Mouse (Mus musculus) megakaryocyte progenitor cell, adult 5-6 weeks (primary cell): Measurements from ENCODE around the gene Hoxa1. TPM values are rescaled to one million over a fixed set of nuclear protein-coding genes. Genes with fewer than 3 reads are reported as not detected.

Source experiments
- ATAC-seq: replicated peaks from 2 replicates; pipeline ENCODE4 v1.8.0; 2016; ENCODE audit warnings: mild to moderate bottlenecking, moderate TSS enrichment, inconsistent platforms; ENCODE audit not compliant: poor library complexity
- total RNA-seq, 2 experiments: library from RNA; stranded (forward) in 1 of 2; stranded (reverse) in 1 of 2; fragments of 157-497, 149-512 nt in 1 of 2; fragments of 200-1000 nt in 1 of 2; gene quantifications; 2 replicates each; pipeline versions ENCODE4 v1.2.3 to v1.2.4; 2015 to 2017

The Hoxa1 gene
- total RNA-seq, 2 experiments from 2014 or later, result 0.17 TPM; not detected in 1

DNA sequence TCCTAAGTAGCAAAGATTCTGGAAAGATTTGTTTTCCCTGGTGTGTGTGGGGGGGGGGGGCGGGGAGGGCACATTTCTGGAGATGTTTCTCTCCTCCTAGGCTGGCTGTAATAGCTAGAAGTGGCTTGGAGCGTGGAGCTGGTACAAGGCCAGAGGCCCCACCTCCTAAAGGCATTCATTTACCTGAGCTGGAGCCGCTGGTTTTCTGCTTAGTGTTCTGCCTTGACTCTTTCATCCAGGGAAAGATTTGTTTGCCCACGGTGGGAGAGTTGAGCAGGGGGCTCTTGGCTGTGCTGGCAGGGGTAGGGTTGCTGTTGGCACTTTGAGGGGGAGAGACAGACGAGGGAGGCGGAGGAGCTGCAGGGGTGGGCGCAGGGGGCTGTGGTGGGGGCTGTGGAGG, 13.8 kb upstream of the Hoxa1 start:
- ATAC-seq, result no peak

DNA sequence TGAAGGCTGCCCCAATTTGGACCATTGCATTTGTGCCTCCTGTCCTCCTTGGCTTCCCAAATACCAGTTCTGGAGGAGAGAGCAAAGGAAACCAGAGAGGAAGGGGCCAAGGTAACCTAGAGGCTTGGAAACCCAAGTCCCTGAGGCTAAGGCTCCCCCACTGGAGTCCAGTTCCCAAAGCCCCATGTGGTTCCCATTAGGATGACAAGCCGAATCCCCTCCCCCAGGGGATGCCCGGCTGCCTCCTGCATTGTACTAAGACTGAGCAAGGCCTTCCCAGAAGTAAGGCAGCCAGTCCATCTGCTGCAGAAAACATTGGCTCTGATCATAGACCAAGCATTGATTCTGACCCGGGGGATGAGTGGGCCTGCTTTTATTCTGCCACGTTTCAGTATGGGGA, 13.2 kb upstream of the Hoxa1 start:
- no peak for ATAC-seq

DNA sequence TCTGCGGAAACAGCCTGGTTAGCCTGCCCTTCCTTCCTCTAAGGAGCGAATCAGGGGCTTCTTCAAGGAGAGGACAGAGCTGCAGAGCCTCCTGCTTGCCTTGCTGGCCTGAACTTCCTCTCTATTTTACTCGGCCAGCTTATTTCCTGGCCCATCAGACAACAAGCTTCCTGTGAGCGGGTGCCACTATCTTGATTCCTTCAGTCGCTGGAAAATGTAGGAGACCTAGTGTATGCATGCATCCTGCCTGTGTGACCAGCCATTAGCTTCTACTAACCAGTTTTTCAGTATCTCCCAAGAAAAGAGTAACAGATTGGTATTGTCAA, 12.7 kb upstream of the Hoxa1 start:
- no peak for ATAC-seq

DNA sequence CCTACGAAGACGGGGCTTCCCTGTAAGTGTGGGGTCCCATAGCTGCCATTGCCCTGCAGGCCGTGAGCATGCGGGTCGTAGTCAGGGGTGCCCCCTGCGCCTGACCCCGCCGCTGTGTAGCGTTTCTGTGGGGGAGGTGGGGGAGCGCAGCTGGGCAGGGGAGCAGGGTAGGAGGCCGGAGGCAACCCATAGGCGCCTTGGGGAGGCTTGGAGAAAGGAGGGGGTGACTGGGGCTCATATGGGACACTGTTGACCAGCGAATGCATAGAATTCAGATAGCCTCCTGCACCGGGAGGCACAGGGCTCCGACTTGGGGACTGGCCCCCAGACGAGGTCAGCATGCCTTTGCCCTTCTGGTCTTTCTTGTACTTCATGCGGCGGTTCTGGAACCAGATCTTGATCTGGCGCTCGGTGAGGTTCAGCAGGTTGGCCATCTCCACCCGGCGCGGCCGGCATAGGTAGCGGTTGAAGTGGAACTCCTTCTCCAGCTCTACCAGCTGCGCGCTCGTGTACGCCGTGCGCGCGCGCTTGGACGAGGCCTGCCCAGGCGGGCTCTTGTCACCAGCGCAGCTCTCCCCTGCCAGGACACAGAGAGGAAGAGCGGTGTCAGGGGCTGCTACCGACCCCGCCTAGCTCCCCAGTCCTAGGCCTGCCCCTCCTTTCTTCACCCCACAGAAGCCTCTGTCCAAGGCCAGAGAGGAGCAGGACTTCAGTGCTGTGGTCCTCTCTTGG, 12.2 kb upstream of the Hoxa1 start:
- ATAC-seq, result no peak

DNA sequence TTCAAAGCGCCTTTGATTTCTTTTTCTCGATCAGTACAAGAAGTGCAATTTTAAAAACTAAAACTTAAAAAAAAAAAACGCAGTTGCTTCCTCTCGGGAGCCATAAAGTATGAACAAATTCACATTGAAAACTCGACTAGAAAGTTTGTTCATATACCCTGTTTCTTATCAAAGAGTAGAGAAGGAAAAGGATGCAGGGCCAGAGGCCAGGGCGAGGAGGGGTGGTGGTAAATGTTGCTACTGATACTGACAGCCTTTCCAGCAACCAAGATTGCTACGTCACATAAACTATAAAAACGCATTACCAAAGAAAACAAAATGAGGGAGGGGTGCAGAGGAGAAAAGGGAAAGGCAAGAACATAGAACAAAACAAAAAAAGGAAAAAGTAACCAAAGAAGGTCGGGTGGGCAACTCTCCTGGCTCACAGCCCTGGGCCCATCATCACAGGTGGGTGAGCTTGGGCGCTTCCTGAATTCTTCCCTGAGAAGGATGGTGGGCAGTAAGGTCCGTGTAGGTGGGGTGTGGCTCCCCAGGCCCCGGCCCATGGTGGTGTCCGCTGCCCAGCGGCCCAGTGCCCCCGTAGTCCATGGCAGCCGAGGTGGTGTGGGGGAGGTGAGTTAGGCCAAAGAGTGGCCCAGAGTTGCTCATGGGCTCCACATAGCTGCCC, 11.5 kb upstream of the Hoxa1 start:
- ATAC-seq, result no peak

DNA sequence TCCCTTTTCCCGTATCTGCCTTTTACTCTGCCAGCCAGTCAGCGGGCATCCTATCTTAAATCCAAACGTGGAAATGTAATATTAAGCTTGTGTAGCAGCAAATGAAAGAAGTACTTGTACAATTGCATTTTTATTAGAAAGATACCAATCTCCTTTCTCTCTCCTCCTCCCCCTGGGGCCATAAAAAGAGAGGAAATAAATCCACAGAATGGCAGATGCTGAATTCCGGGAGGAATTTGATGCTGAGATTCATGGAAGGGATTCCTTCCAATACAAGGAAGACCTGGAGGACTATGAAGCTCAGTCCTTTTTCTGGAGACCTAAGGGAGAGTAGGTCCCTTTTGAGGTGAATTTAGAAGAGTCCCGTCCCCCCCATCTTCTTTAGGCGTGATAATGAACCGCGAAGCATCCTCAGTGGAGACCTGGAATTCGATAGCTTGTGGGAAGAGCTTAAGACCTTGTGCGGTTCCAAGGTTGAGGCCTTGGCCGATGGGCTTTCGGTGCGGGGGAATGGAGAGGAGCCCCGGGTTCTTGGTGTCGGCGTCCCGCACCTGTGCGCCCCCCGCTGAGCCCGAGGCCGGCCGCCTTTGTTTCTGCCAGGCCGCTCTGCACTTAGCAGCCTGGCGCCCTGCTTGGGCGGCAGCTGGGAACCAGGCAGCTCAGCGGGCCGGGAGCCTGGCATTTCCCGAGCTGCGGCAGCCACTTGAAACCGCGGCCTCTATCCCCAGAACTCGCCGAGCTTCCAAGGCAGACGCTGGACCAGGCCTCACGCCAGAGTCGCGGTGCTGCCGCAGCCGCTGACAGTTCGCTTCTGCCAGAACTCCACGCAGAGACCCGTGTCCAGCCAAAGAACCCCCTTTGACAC, 10.3 kb upstream of the Hoxa1 start:
- ATAC-seq, result no peak

DNA sequence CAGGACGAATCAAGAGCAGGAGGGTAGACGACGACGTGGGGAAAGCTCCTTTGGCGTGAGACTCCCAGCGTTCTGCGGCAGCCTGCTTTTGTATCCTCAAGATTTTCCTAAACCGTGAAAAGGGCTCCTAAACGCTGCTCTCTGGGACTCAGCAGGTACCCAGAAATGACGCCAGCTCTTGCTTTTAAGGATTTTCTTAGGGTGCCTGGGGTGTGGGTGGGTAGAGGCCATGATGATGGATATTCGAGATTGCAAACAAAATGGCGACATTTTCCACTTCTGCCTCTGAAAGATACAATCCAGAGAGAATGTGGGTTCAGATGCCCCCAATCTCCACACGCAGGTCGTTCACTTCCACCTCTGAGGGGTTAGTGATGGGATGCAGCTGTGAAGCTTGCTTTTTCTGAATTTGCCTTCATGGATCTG, 9.6 kb upstream of the Hoxa1 start:
- no peak for ATAC-seq

DNA sequence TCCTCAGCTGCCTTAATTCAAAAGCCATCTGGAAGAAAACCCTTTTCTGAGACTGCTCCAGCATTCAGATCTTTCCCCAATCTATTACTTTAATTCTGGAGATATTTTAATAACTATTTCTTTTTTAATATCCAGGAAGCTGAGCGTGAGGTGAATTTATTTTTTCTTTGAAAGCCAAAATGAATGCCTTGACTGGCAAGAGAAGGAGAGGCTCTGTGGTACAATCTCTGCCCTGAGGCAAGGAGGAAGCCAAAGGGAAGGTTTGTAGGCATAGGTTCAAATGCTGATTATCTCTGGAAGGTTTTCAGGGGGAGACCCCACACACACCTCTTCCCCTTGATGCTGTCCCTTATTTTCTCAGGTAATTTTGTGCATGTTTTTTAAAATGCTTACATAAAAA, 9.1 kb upstream of the Hoxa1 start:
- no peak for ATAC-seq

DNA sequence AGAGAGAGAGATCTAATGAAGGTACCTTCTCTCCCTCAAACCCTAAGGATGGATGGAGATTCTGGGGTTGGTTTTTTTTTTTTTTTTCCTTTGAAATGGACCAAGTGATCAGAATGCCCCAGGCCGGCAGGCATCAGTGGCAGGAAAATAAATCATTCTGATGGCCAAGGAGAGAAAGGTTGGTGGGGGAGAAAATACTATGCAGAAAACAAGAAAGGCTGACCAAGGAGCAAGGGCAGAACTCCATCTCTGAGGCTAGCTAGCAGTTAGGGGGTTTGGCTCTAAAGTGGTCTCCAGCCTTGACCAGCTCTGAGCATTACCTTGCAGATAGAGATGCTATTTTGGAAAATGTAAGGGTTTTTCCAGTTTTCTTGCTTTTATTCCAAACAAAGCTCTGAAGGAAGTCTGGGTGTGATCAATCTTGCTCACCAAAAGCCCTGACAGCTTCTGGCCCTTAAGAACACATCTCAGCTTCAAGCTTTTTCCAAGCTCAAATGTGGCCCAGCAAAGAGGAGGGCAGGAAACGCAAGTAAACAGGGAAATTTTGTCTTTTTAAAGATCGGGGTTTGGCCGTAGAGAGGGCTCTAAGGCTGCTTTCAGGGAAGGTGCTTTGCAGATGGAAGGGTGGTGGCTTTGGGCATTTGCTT, 8.4 kb upstream of the Hoxa1 start:
- no peak for ATAC-seq

DNA sequence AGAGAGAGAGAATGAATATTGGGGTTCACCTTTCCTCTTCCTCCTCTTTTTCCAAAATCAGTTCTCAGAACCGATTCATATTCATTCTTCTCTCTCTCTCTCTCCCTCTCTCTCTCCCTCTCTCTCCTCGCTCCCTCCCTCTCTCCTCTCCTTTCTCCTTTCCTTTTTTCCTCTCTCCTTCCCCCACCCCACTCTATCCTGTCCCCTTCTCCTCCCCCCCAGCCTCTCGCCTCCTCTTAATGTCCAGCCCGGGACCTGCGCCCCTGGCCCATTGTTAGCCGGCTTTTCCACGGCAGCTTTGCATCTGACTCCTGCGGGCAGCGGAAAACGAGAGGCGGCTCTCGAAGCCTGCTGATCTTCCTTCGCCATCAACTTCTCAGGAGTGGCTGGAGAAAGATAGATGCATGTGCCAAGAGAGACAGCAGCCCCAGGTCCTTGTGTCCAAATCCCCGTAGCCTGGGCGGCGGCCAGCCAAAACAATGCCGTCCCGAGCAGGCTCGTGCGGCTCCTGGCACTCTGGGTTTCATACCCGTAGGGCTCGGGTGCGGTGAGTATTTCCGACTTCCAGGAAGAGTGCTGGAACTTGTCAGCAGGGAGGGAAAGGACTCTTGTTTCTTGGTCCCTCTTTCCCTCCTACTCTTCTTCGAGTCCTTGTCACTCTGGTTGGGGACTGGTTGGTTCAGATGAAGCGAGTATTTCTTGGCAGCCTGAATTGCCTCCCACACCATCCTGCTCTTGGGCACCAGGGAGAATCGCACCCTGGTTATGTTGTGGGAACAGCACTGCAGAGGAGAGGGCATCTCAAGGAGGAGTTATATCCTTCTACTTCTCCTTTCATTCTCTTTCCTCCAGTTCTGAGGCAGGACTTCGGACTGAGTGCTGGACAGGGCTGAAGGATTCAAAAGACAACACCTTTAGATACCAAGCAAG, 7.6 kb upstream of the Hoxa1 start:
- no peak for ATAC-seq

DNA sequence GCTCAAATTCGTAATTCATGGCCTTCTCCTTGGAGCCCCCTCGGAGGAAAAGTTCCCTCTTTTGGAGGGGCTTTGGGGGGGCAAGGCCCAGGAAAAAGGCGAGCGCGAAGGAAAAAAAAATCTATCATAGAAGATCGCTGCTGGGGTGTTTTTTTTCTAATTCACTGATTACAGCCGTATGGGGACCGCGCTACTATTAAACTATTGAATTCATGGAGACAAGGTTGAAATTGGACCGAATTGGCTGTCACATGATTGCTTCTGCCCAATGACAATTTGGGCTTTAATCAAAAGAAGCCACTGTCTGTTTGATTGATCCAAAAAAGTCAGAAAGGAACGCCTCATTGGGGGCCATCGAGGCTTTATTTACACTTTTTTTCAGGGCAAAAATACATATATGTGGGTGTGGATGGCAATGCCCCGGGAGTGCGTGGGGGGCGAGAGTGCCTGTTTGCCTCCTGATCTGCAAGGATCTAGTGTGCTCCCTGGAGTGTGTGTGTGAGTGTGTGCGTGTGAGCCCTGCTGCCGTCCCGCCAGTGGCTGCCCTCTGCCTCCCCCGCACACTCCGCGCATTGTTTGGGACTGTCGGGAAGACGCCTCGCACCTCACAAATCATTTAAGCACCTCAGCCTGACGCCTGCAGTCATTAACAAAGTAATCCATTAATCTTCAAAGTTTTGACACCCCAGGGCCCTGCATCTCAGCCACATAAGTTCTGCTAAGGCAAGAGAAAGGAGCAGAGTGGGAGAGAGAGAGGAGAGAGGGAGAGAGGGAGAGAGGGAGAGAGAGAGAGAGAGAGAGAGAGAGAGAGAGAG, 6.7 kb upstream of the Hoxa1 start, which contains the start of gene Hoxa2:
Gene Hoxa2 (minus strand): TSS at position 206 of the 815 bp plus-strand sequence.
- no peak for ATAC-seq

DNA sequence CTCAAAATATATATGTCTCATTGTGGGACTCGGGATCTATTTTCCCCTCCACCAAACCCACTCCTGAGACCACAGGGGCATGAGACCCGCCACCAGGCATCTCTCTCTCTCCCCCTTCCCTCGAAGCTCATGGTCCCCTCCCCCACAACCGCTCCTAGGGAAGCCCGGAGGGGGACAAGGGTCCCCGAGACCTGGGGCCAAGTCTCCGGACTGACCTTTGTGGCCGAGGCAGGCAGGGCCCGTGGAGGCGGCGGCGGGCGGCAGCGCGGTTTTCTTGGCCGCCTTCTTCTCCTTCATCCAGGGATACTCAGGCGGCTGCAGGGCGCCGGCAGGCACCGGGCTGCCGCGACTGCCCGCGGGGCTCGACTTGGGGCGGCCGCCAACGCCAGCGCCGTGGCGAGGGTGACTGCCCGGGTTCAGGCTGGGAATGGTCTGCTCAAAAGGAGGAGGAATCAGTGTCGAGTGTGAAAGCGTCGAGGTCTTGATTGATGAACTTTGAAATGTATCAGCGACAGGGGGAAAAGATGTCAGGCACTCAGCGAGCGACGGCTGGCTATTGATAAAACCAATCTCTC, 6.0 kb upstream of the Hoxa1 start:
- no peak for ATAC-seq

DNA sequence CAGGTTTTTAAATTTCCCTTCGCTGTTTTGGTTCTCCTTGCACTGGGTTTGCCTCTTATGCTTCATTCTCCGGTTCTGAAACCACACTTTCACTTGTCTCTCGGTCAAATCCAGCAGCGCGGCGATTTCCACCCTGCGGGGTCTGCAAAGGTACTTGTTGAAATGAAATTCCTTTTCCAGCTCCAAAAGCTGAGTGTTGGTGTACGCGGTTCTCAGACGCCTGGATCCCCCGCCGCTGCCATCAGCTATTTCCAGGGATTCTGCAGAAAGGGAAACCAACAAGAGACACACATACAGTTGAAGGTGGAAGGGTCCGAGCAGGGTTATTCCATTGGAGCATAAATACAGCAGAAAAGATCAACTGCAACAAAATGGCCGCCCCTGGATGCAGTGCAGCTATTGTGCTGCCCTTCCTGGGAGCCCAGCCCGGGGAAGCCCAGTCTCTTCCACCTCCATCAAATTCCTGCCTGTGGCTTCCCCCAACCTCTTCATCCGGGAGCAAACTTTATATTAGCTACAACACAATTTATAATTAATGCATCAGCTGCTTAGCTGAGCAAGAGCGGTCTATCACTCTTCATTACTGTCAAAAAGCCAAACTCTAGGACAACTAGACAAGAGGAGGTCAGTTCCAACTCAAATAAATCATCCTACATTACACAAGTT, 5.4 kb upstream of the Hoxa1 start:
- no peak for ATAC-seq

DNA sequence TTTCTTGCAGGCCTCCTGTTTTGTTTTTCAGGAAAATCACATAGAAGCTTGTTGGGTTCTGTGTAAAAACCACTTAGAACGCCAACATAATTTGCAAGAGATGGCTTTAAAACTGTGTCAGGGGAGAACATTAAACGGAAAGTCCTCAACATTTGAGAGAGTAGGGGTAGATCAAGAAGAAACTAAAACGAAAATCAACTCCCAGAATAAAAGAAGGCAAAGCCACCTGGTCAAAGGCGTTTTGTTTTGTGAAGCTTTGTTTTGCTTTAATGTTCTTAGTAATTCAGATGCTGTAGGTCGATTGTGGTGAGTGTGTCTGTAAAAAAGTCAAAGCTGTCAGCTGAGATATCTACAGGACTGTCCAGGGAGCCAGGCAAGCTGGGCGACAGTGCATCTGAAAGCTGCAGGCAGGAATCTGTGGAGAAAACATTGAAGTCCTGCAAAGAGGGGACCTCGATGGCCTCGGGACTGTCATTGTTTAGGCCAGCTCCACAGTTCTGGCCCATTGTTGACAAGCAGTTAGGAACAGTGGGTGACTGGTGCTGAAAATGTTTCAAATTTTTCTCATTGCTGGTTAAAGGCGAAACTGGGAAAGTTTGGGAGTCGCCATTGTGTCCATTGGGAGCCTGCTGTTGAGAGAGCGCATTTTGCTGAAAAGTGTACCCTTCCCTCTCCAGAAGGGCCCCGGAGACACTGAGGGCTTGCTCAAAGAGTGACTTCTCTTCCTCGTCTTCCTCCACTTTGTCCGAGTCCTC, 4.7 kb upstream of the Hoxa1 start:
- ATAC-seq, result no peak

DNA sequence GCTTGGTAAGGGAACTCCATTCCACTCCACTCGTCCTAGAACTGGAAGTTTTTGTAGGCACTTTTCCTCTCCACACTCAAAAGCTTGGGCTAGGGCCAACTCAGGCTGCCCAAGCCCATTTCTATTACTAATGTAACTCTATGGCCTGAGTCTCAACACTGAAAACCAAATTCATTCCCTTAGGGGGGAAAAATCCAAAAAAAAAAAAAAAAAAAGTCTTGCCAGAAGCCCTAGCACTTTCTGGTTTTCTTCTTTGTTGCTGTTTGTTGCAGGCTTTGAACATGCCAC, 3.9 kb upstream of the Hoxa1 start:
- no peak for ATAC-seq

DNA sequence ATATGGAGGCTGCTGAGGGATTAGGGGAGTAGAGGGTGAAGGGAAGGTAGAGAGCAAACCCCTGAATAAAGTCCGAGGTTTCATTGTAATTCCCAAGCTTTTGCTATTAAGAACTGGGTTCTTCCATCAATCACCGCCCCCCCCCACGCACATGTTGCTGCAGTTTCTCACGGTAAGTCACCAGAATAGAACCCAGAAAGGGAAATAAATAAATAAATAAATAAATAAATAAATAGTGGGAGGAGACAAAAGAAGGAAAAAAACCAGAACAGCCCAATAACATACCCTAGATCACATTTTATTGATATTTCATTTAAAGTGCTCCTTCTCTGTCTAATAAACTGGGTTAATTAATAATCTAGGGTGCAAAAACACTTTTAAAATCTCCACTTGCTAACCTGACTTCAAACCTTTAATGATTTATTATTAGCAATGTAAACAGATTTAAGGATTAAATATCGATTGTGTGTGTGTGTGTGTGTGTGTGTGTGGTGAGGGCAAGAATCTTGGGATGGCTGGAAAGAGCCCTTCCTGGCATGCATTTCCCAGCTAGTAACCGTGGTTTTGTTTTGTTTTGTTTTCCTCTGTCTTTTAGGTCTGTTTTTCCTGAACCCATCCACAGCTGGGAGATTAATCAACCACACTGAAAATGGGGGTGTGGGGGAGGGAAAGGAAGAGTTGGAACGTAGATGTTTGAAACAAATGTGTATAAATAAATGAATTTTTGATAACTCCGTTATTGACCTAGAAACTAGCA, 3.4 kb upstream of the Hoxa1 start:
- no peak for ATAC-seq
